Mouse (Mus musculus) heart, postnatal 4 days (tissue): Measurements from ENCODE around the gene Lst1. TPM values are rescaled to one million over a fixed set of nuclear protein-coding genes. Genes with fewer than 3 reads are reported as not detected.
"Not testable (repeated sequence)": the region's sequence is repeated elsewhere in the genome, so short reads cannot be mapped to it uniquely, and the experiment has no call there.

Experiments
- DNase-seq: peaks from one replicate; pipeline ENCODE4 v3.0.0; 2021
- total RNA-seq, 2 experiments: library from RNA; stranded (reverse); gene quantifications; 2 replicates each; pipeline ENCODE4 v1.2.3; 2021

The Lst1 gene
- 1 to 10 TPM; 4.2 to 4.8 TPM for total RNA-seq

DNA sequence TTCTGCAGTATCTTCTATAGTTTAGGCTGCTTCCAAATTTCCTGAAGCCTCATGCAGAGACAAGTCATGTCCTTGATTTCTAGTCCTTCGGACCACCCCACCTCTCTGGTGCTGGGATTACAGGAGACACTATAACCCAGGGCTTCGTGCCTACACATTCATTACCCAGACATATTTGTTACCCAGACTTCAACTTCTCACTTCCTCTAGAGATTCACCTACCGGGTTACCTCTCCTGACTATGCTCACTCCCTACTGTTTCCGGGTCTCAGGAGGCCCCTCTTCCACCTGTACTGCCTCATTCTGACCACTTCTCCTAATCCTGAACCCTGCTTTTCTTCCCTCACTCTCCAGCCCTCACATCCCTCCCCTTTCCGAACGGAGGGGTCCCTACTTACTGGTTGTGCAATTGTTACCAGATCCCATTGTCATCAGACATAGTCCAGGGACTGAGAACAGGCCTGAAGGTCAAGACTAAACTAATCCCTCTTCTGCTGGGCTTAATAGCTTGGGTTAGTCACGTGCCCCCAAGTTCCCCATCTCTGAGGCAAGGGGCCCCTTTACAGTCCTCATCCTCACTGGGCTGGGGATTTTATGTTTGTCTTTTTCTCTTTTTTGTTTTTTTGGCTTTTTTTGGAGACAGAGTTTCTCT is at the start of gene Lst1:
TSS of gene Lst1 (minus strand) at position 481 of the 652 bp plus-strand sequence.
- DNase-seq = no peak

DNA sequence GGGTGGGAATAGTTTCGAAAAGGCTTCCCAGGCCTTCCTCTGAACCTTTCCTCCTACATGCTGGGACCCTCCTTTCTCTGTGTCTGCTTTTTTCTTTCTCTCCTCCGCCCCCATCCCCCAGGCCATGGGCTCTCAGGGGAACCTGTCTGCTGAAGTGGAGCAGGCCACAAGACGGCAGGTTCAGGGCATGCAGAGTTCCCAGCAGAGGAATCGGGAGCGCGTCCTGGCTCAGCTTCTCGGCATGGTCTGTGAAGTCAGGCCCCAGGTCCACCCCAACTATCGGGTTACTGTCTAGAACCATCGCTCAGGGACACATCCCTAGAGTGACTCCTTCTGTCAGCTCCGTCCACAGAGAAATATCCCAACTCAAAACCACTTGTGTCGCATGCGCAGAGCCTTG is 49.3 kb upstream of the Lst1 start:
- no peak for DNase-seq

DNA sequence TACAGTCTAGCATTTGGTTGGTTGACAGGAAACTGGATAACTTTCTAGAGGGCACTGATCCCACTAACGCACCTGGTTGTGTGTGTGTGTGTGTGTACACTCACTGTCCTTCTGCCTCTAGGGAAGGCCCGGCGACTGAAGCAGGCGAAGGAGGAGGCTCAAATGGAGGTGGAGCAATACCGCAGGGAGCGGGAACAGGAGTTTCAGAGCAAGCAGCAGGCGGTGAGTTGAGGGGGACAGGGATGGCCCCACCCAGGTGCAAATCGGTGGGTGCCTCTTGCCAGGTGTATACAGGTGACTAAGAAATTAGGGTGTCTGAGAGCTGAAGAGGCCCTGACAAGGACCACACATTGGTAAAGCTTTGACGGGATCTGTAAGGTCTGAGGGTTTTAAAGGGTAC is 48.8 kb upstream of the Lst1 start:
- no peak for DNase-seq

DNA sequence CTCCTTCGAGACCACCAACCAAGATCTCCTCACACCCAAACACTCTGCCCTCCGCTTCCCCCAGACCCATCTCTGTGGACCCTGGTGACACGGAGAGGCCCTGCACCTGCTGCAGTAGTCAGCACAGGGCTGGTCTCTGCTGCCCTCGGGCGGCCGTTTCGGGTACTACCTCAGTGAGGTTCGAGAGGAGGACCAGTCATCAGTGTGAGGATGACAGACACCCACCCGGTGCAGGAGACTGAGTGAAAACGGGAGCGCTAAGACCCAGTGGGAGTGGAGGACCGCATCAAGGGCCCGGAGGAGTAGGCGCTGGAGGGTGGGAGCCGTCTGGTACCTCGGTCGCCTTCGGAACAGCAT is 48.1 kb upstream of the Lst1 start:
- peak; percentile 99 for DNase-seq

DNA sequence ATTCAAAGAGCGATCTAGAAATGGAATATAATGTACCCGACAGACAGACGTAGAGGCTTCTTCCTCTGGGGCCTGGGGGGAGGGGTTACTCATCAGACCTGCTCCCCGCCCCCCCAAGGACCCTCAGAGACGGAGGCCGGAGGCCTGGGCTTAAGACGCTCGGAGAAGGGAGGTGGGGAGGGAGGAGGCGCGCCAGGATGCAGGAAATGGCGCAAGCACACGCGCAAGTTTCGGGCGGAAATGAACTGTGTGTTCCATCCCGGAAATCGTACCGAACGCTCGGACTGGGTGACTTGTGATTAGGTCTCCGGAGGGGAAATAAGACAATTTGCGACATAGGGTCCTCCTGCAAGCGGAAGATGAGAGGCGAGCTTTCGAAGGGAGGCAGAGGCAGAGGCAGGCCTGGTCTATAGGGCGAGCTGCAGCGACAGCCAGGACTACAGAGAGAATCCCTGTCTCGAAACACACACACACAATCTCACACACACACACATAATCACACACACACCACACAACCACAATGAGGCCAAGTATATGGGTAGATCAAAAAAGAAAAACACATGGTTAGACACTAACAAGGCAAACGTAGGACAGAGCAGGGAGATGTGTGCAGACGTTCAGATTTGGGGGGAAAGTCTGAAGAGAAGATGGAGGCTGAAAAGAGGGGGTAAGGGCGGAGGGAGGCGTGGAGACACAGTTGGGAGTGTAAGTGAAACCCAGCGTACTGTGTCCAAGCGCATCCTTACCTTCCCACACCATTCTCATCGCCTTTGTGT is 47.6 kb upstream of the Lst1 start, which contains the start of gene Nfkbil1:
TSS of gene Nfkbil1 (minus strand) at position 179 of the 776 bp plus-strand sequence.
- DNase-seq = peak; percentile 90

DNA sequence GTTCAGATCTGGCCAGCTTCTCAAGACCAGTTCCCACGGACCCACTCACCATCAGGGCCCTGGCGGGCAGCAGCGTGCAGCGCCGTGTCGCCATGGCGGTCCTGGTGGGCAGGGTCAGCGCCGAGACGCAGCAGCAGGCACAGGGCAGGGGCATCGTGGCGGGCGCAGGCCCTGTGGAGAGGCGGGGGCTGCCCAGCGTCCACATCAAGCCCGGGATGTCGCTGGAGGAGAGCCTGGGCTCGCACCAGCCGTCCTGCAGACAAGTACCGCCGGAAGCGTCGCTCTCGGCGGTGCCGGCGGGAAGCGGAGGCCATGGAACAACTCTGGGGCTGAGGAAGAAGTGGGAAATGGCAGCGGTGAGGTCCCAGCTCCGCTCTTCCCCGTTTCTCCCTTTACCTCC is 46.7 kb upstream of the Lst1 start:
- peak; percentile 53 for DNase-seq

DNA sequence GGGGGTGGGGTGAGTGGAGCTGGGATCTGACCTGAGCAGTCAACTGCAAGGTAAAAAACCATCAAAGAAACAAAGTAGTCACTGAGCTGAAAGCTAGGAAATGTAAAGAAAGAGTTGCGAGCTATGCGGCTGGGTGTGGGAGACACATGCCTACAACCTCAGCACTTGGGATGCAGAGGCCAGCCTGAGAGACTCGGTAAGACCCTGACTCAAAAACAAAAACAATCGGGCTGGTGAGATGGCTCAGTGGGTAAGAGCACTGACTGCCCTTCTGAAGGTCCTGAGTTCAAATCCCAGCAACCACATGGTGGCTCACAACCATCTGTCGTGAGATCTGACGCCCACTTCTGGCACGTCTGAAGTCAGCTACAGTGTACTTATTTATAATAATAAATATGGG is 45.9 kb upstream of the Lst1 start:
- not testable (repeated sequence) for DNase-seq

DNA sequence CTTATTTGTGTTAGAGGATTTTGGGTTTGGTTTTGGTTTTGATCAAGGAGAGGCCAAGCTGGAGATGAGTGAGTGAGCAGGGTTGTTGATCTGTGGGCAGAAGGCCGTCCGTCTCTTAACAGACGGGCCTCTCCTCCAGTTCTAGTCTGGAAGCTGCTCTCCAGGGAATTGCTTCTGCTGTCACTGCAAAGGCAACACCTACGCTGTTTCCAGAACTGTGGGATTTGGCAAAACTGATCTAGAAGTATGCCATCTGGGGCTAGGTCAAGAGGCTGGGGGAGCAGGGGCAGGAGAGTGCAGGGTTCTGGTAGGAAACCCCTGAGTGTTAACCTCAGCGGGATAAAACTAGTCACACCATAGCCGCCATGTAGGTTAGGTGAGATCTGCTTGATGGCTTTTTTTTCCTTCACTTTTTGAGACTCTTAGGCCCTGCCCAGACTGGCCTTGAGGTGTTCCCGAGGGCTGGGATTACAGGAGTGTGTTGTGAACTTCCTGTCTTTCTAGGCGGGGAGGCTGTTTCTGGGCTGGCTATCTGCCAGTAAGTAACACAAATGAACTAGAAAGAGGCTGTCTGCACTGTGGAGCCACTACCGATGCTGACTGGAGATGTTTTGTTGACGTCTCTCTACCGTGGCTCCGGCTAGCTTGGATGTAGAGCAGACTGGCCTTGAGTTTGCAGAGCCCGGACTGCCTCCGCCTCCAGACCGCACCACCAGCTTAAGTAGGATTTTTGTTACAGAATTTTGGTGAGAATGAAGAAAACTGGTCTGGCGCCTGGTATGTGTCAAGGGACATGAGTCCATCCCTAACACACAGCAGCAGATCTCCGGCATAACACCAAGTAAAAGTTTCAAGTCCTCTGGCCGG is 45.1 kb upstream of the Lst1 start, which contains the start of gene Atp6v1g2:
TSS of gene Atp6v1g2 (plus strand) at position 547 of the 867 bp plus-strand sequence.
- no peak for DNase-seq

DNA sequence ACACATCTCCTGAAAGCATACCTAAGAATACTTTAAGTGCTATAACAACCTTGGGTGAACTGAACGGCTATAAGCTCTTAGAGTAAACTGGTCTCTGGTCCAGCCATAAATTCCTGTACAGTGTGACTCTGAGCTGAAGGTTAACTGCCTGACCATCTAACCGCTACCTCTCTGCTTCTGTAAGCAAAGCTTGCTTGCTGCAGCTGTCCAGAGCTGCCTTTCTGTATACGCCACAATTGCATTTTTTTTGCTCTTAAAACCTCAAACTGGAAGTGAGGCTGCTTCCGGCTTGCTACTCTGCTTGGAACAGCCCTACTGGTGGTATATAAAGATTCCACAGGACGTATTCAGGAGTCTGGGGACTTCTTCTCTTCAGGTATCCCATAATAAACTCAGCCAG is 44.4 kb upstream of the Lst1 start:
- no peak for DNase-seq

DNA sequence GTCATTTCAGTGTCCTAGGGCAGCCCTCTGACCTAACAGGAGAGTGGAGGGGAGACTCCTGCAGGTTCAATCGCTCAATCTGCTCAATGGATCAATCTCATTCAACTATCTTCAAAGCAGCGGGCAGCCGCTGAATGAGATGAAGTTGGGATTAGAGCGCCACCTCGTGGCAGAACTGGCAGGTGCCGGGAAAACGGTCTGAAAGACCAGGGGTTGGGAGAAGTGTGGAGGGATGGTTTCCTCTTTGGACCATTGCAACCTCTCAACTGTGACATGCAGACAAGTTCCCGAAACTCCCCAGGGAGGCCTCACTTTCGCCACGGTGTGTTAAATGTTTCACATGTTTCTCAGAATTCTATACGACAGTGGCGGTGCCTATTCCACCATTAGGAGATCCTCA is 43.8 kb upstream of the Lst1 start:
- peak; percentile 92 for DNase-seq

DNA sequence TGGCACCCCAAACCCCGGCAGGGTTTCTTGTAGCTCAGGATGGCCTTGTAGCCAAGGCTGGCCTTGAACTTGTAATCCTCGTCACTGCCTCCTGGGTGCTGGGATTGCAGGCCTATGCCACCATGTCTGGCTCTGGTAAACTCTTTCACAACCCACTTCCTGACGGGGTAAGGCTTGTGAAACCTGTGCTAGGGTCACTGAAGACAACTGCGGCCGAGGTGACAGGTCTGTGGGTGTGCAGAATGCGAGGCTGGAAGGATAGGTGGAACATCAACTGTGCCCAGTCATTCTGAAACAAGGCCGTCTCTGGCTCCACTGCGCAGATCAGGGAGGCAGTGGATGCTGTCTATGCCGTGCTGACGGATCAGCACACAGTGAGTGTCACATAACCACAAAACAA is 42.8 kb upstream of the Lst1 start:
- no peak for DNase-seq

DNA sequence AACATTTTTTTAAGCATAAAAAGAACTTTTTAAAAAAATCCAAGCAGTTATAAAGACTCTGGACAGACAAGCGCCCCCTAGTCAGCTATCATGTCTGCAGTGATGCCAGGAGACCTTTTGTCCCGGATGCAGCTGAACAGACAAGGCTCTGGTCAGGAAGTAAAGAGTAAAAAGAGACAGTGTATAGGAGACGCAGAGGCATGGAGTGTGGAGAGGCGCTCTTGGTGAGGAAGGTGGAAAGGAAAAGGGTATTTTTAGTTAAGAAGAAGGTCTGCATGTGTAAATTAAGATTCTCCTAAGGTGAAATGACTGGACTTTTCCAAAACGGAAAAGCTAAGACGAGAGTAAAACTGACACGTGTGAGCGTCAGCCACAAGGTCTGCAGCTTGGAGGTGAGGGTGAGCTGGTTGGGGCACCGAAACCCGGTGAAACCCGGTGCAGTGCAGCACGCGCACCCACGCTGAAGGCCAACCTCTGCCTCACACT is 38.4 kb upstream of the Lst1 start:
- no peak for DNase-seq

DNA sequence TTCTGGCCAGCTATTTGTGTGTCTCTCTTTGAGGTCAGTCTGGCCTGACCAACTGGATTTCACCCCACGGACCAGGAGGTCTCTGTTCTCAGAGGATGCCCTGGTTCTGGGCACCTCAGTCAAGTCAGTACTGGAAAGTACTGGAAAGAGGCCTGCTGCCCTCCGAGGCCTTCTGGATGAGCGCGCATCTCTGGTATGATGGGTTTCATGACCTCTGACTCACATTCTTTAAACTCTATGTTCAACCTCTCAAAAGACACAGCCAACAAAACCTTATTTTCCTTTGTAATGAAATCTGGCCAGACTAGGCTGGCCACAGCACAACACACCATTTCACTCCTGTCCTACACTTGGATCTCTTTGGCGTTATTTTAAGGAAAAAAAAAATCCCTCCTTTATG is 37.2 kb upstream of the Lst1 start:
- no peak for DNase-seq

DNA sequence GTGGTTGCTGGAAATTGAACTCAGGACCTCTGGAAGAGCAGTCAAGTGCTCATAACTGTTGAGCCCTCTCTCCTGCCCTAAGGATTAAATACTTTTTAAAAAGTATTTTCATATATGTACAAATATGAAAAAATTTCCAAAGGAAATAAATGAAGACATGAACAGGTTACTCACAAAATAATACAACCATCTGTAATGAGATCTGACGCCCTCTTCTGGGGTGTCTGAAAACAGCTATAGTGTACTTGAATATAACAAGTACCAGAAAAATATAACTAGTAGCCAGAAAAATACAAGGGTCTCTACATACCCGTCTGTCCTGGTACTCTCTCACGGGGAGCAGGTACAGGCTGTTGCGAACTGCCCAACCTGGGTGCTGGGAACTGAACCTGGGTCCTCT is 36.4 kb upstream of the Lst1 start:
- no peak for DNase-seq

DNA sequence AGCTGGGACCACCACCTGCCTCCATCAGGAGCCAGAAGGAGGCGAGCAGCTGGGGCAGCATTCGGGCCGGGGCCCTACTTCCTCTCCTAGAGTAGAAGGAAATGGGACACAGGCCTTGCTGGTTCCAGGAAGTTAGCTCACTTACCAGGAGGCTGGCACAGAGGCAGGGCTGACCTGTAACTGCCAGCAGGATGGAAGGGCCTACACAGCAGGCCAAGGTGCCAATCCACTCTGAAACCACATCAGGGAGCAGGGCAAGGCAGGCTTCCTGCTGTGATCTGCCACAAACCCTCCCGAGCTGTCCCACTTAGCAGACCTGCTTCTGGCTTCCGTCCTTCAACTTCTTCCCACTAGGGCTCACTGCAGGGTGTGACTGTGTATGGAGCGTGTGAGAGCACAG is 34.1 kb upstream of the Lst1 start:
- DNase-seq = no peak

DNA sequence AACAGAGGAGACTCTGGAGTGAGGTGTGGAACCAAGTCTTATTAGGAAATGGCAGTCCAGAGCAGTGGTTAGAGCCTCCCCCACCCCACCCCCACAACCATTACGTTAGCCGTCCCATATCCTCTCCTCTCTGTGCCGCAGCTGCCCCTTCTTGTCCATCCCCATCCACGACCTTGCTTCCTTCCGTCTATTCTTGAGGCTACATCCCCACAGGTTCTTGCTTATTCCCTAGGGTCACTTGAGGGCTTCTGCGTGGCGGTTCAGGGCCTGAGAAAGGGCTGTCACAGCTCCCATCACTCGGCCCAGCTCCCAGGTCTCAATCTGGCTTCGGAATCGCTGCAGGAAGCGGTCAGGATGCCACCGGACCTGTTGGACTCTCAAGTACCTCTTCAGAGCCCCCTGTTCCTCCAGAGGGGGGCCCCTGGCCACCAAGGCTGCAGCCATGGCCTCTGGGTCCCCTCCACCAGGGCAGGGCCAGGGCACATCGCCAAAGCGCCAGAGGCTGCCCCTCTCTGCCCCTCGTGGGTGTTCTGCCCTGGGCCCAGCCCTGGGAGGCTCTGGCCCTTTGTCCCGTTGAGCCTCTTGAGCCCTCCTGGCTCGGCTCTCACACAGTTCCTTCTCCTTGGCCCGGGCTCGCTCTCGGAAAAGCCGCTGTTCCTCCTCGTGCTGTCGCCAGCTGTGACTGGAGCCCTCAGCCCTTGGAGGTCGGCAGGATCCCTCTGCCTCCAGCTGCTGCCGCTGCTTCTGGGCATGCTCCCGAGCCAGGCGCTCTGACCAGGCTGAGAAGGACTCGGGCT is 32.1 kb upstream of the Lst1 start, which contains the start of gene Gm16181:
TSS of gene Gm16181 (plus strand) at position 679 of the 797 bp plus-strand sequence.
- peak; percentile 68 for DNase-seq

DNA sequence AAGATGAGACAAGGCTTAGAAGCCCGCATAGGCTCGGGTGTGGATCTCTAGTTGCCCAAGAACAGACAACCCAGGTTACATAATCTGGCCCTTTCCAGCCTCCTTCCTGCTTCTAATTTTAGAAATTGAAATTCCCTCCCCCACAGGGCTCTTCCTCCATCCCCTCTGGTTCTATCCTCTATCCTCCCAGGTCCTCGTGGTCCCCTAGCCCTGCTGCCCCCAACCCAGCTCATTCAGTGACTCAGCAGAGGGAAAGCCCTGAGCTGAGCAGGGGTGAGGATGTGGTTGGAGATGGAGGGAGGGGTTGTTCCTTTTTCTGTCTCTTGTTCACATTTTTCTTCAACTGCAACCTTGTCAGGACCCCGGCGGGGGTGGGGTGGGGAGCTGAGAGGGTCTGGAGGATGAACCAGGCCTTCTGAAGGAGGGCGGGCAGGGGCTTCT is 31.4 kb upstream of the Lst1 start:
- DNase-seq = no peak

DNA sequence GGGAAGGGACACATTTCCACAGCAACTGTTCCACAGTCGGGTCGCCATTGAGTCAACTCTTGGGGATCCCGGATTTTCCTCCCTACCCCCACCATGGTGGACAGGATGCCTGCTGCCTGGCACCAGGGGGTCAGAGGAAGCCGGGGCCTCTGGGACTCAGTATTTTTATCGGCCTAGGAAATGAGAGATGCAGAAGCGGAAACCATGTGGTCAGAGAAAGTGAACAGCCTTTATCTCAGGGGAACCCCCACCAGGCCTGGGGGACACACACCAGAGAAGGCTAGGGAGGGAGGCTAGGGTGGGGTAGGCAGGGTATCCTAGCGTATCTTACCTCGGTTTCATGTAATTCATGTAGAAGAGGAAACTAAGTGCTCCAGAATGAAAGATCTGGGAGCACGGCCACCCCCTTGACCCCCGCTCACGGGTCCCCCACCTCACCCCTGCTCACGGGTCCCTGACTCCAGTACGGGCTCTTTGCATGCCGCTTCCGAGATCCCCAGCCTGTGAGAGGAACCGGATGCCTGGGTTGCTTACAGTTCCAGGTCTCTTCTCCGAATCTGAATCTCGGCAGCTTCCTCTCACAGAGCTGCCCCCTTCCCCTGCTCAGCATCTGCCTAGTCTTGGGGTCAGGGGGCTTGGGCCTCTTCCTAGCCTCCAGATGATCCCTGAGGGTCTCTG is 30.4 kb upstream of the Lst1 start:
- DNase-seq = peak; percentile 56

DNA sequence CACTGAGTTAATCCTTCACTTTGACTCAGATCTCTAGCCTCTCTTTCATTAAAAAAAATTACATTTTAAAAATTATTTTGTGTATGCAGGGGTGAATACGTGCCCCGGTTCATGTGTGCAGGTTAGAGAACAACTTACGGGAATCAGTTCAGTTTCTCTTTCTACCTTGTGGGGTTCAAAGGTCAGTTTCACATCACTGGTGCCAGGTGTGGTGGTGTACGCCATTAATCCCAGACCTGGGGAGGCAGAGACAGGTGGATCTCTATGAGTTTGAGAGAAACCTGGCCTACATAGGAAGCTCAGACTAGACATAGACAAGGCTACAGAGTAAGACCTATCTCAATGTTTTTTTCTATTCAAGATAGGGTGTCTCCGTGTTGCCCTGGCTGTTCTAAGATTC is 24.8 kb upstream of the Lst1 start:
- DNase-seq = no peak

DNA sequence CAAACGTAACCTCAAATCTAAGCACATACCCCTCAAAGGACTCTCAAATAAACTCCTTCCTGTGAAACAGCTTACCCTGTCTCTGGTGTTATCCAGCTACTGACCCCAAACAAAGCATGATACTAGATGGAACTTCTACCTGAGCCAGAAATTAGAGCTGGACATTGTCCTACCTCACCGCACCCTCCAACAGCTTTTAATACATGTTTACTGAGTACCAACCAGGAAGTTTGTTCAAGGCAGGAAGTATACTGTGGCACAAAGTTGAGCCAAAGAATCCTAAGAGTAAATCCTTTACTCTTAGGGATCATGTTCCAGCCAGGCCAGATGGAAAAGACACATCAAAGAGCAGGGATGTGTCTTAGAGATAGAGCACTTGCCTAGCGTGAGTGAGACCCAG is 22.4 kb upstream of the Lst1 start:
- no peak for DNase-seq

DNA sequence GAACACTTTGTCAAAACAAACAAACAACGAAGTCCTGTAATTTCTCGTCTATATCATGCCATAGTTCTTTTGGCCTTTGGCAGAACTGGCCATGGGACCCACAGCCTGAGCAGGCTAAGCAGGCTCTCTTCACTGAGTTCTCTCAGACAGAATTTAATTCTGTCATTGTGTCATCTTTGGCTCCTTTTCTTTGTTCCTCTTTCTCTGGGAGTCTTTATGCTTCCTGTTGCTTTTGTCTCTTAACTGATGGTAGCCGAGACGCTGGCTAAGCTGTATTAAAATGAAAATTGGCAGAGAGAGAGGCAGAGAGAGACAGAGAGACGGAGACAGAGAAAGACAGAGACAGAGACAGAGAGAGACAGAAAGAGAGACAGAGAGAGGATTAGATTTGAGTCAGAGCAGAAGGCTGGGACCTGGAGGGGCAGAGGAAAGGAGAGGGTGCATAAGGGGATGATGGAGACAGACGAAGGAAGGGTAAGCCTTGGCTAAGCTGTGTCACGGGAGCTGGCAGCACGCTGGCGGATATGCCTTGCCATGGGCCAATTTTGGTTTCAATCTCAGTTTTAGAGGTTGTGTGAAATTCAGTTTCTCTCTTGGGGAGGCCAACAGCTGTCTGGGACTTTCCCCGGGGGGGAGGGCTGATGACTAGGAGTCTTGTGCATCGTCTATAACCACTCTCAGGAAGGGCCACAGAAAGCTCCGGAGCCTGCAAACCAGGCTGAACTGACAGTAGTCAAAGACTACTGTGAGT is 21.7 kb upstream of the Lst1 start:
- no peak for DNase-seq
